Mouse (Mus musculus) lung, embryonic 16.5 days (tissue): ENCODE results near the gene Emilin1. TPM values are rescaled to one million over a fixed set of nuclear protein-coding genes. Genes with fewer than 3 reads are reported as not detected.
A peak's percentile ranks its signal among the peaks of the same experiment; 100 is the strongest.

Experiments used
- ATAC-seq: fragments of 200-750 bp; cut with Nextera tagmentation; 2 replicates; pipeline ENCODE4 v1.8.0; 2017; ENCODE audit warnings: low read depth, mild to moderate bottlenecking, moderate library complexity
- H3K27ac ChIP-seq: fragments of 300-500 bp; sonication (generic); 2 replicates; pipeline ENCODE4 v1.5.1; 2014; ENCODE audit warnings: mild to moderate bottlenecking, control low read depth, low read length
- H3K27me3 ChIP-seq: fragments of 300-500 bp; sonication (generic); 2 replicates; pipeline ENCODE4 v1.6.1; 2014; ENCODE audit warnings: low read depth, low read length, mixed read lengths; ENCODE audit not compliant: control insufficient read depth, insufficient read depth
- H3K36me3 ChIP-seq: fragments of 300-500 bp; sonication (generic); 2 replicates; pipeline ENCODE4 v1.6.1; 2014; ENCODE audit warnings: low read length; ENCODE audit not compliant: control insufficient read depth, insufficient read depth
- H3K4me1 ChIP-seq: fragments of 300-500 bp; sonication (generic); replicated peaks from 2 replicates; pipeline ENCODE4 v1.6.1; 2014; ENCODE audit warnings: low read length, mixed read lengths; ENCODE audit not compliant: control insufficient read depth, insufficient read depth
- H3K4me2 ChIP-seq: fragments of 300-500 bp; sonication (generic); 2 replicates; pipeline ENCODE4 v1.6.1; 2014; ENCODE audit warnings: low read depth, low read length, control low read depth
- H3K4me3 ChIP-seq: fragments of 300-500 bp; sonication (generic); 2 replicates; pipeline ENCODE4 v1.5.1; 2014; ENCODE audit warnings: mild to moderate bottlenecking, low read length, control low read depth
- H3K9ac ChIP-seq: fragments of 300-500 bp; sonication (generic); 2 replicates; pipeline ENCODE4 v1.6.1; 2014; ENCODE audit warnings: low read length, control low read depth
- H3K9me3 ChIP-seq: fragments of 300-500 bp; sonication (generic); 2 replicates; pipeline ENCODE4 v1.6.1; 2016; ENCODE audit warnings: low read length; ENCODE audit not compliant: control insufficient read depth
- WGBS: fragments of 180-500 bp; shearing (Covaris S2); extraction: QIAGEN DNeasy Blood & Tissue Kit; methylation state at CpG from one replicate; pipeline ENCODE4 v1.1.7; 2014; 5-methylcytosine and 5-hydroxymethylcytosine counted together
- polyA plus RNA-seq: library from polyadenylated mRNA; unstranded; fragments of >200 nt; fragmentation: Nextera tagmentation; extraction: Ambion mirVana; gene quantifications from 2 replicates; pipeline ENCODE4 v1.2.1, GENCODE M21; 2015

Gene Emilin1
- polyA plus RNA-seq, 1 experiment from 2014 or later = 212 TPM

GRCm38 (mm10) chr5:30914101-30914635 lies 966 bp downstream of the Emilin1 start:
- Histone ChIP-seq H3K9ac (peak overlapping the region; percentile 81), H3K27ac (peak overlapping the region; percentile 98), H3K4me3 (peak overlapping the region; percentile 67), H3K4me2 (peak overlapping the region; percentile 84), H3K4me1 (peaks cover 34% of the 10 kb centered on the region), H3K27me3 (no peaks in the 10 kb centered on the region), H3K36me3 (peaks cover 10% of the 10 kb centered on the region), H3K9me3 (no peaks in the 10 kb centered on the region)
- 33% methylated on average over 7 of the region's 7 CpGs for WGBS
- ATAC-seq = no peak

GRCm38 (mm10) chr5:30914849-30915248 lies 1.6 kb downstream of the Emilin1 start:
- Histone ChIP-seq H3K27ac (peak overlapping the region; percentile 98), H3K4me1 (peaks cover 28% of the 10 kb centered on the region)

GRCm38 (mm10) chr5:30915456-30915855 lies 2.3 kb downstream of the Emilin1 start:
- Histone ChIP-seq H3K27ac (peak overlapping the region; percentile 98), H3K4me1 (peaks cover 32% of the 10 kb centered on the region), H3K36me3 (peaks cover 10% of the 10 kb centered on the region), H3K9ac (peak overlapping the region; percentile 81), H3K27me3 (no peaks in the 10 kb centered on the region), H3K9me3 (no peaks in the 10 kb centered on the region), H3K4me2 (peak overlapping the region; percentile 84), H3K4me3 (peak overlapping the region; percentile 67)
- WGBS = 35% methylated on average over 9 of the region's 9 CpGs
- no peak for ATAC-seq

More at GRCm38 (mm10) chr5:30914849-30915248, 1.6 kb downstream of the Emilin1 start:
- no peaks in the 10 kb centered on the region for H3K9me3 ChIP-seq
- 40% methylated on average over 6 of the region's 6 CpGs for WGBS
- no peaks in the 10 kb centered on the region for H3K27me3 ChIP-seq
- H3K4me2 ChIP-seq = peak overlapping the region; percentile 84
- peak overlapping the region; percentile 81 for H3K9ac ChIP-seq
- no peak for ATAC-seq
- peak overlapping the region; percentile 67 for H3K4me3 ChIP-seq
- peaks cover 10% of the 10 kb centered on the region for H3K36me3 ChIP-seq

GRCm38 (mm10) chr5:30915974-30916433 lies 2.8 kb downstream of the Emilin1 start:
- Histone ChIP-seq H3K9me3 (no peaks in the 10 kb centered on the region), H3K27ac (peak overlapping the region; percentile 98), H3K36me3 (peaks cover 10% of the 10 kb centered on the region), H3K4me3 (peak overlapping the region; percentile 67), H3K9ac (no peak overlapping the region), H3K4me1 (peaks cover 37% of the 10 kb centered on the region), H3K27me3 (no peaks in the 10 kb centered on the region), H3K4me2 (peak overlapping the region; percentile 84)
- ATAC-seq = peak; percentile 68
- 5% methylated on average over 7 of the region's 7 CpGs for WGBS

GRCm38 (mm10) chr5:30916841-30917240 lies 3.6 kb downstream of the Emilin1 start:
- Histone ChIP-seq H3K9me3 (no peaks in the 10 kb centered on the region), H3K27ac (peak overlapping the region; percentile 68), H3K9ac (no peak overlapping the region), H3K27me3 (no peaks in the 10 kb centered on the region), H3K36me3 (peaks cover 10% of the 10 kb centered on the region), H3K4me3 (no peak overlapping the region), H3K4me2 (no peak overlapping the region), H3K4me1 (peaks cover 33% of the 10 kb centered on the region)
- ATAC-seq = no peak
- WGBS = 93% methylated on average over 9 of the region's 9 CpGs

GRCm38 (mm10) chr5:30917348-30917747 lies 4.1 kb downstream of the Emilin1 start:
- Histone ChIP-seq H3K4me3 (no peak overlapping the region), H3K4me1 (peaks cover 33% of the 10 kb centered on the region), H3K27ac (no peak overlapping the region), H3K9ac (no peak overlapping the region), H3K27me3 (no peaks in the 10 kb centered on the region), H3K4me2 (no peak overlapping the region), H3K36me3 (peaks cover 10% of the 10 kb centered on the region), H3K9me3 (no peaks in the 10 kb centered on the region)
- 82% methylated on average over 11 of the region's 11 CpGs for WGBS
- no peak for ATAC-seq

- no peak overlapping the region for H3K27ac ChIP-seq
- H3K36me3 ChIP-seq = peaks cover 10% of the 10 kb centered on the region
- H3K9me3 ChIP-seq = no peaks in the 10 kb centered on the region
- H3K4me1 ChIP-seq = peaks cover 30% of the 10 kb centered on the region
- H3K4me2 ChIP-seq = no peak overlapping the region
- H3K4me3 ChIP-seq = no peak overlapping the region
- WGBS = 86% methylated on average over 31 of the region's 31 CpGs
- no peak for ATAC-seq
- H3K27me3 ChIP-seq = no peaks in the 10 kb centered on the region
- no peak overlapping the region for H3K9ac ChIP-seq
Observed at GRCm38 (mm10) chr5:30917891-30918670, 4.9 kb downstream of the Emilin1 start.

GRCm38 (mm10) chr5:30918691-30919090 lies 5.5 kb downstream of the Emilin1 start:
- Histone ChIP-seq H3K27me3 (no peaks in the 10 kb centered on the region; the same call in 1 of the 2 replicates), H3K4me1 (peaks cover 29% of the 10 kb centered on the region), H3K27ac (no peak overlapping the region), H3K4me2 (no peak overlapping the region), H3K4me3 (no peak overlapping the region), H3K36me3 (peaks cover 10% of the 10 kb centered on the region), H3K9me3 (no peaks in the 10 kb centered on the region), H3K9ac (no peak overlapping the region)
- no peak for ATAC-seq
- WGBS = 80% methylated on average over 8 of the region's 8 CpGs

GRCm38 (mm10) chr5:30919831-30920614 lies 6.8 kb downstream of the Emilin1 start:
- Histone ChIP-seq H3K27ac (no peak overlapping the region), H3K9me3 (no peaks in the 10 kb centered on the region), H3K36me3 (peaks cover 10% of the 10 kb centered on the region), H3K27me3 (no peaks in the 10 kb centered on the region; the same call in 1 of the 2 replicates), H3K9ac (no peak overlapping the region), H3K4me2 (peak overlapping the region; percentile 65), H3K4me1 (peaks cover 29% of the 10 kb centered on the region), H3K4me3 (no peak overlapping the region)
- ATAC-seq = no peak
- 55% methylated on average over 11 of the region's 11 CpGs for WGBS
